Mouse (Mus musculus): ENCODE measurements around the gene Iars2. TPM values are rescaled to one million over a fixed set of nuclear protein-coding genes. Genes with fewer than 3 reads are reported as not detected.

The Iars2 gene
- 10 to 100 TPM; 35.2 to 43.2 TPM for total RNA-seq (2021)
- long read RNA-seq, experiment 1, full-length matches to known transcripts: 65 of 81 reads
- long read RNA-seq, experiment 1, partial matches to known transcripts: 10 of 81 reads
- long read RNA-seq, experiment 1, other reads (novel, unspliced or antisense): 6 of 81 reads
- long read RNA-seq, experiment 2, full-length matches to known transcripts: 52 of 70 reads
- long read RNA-seq, experiment 2, partial matches to known transcripts: 15 of 70 reads
- long read RNA-seq, experiment 2, other reads (novel, unspliced or antisense): 3 of 70 reads

DNA sequence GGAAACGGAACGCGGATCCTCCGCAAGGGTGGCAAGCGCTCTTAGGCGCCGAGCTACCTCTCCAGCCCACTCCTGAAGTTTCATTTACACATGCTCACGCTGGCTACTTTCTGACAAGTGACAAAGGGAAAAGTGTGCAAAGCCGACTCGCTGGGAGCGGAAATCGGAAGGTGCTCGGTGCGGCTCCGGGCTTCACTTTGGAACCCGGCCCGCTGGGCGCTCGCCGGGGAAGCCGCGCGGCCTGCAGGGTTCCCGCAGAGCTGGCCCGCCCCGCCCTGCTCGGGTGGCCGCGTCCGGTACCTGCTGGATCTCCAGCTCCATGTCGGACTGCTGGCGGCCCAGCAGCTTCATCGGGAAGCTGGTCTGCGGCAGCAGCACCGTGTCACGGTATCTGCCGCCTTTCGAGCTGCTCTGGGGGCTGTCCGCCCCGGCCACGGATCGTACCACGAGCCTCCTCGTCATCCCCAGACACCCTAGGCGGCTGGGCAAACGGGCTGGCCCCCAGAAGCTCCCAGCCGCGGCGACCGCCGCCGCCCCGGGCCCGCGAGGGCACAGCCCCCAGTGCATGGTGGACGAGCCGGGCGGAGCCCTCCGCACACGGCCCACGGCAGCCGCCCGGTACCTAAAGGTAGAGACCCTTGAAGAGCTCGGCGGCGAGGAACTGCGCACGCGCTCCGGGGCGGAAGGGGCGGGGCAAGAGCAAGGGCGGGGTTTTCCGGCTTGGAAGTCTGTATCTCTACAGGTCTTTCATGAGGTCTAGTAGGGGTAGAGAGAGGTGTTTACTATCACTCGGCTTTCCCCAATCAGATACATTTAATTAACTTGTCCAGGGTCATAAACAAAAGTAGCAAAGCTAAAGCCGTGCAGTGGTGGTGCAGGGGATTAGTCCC is at the start of gene Iars2:
Iars2 (minus strand) TSS at position 676 of the 890 bp plus-strand sequence.
- intact Hi-C loops (cut with DNase I): loop anchor here (2.0 kb wide), 1 partner anchor 34 kb away; the partner anchor contains the start of gene Eprs
- H3K4me3 ChIP-seq: peak within 1 kb of the TSS; percentile 92
- peak within 1 kb of the TSS; percentile 99 for H3K27ac ChIP-seq
- no peak for TF ChIP-seq CTCF (IDR thresholded peaks at IDR 0.05)
- peak; percentile 91 for DNase-seq

- no peak for TF ChIP-seq CTCF (IDR thresholded peaks at IDR 0.05)
- no peak for DNase-seq
- Histone ChIP-seq H3K4me3 (no peak overlapping the region), H3K27ac (peak overlapping the region; percentile 77)
- intact Hi-C loops (cut with DNase I): no loop called here
Measured at GRCm38 (mm10) chr1:185377429-185377828, 48.2 kb upstream of the Iars2 start.

DNA sequence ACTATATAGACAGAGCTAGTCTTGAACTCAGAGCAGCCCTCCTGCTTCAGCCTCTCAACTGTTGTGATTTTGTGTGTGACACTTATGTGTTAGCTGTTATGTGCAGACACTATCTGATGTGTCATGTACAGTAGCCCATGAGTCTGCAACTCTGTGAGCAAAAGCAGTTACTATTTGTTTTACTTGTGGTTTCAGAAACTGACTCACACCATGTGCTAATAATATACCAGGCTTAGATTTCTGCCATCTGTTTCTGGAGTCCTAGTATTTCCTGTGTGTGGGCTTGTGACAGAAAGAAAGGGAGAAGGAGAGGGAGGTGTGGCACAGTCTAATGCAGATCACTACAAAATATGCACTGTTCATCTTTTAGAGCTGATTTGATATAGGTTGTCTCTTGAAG is 47.2 kb upstream of the Iars2 start:
- TF ChIP-seq CTCF (IDR thresholded peaks at IDR 0.05): no peak
- intact Hi-C loops (cut with DNase I): no loop called here
- H3K4me3 ChIP-seq: no peak overlapping the region
- no peak for DNase-seq
- H3K27ac ChIP-seq: peak overlapping the region; percentile 77

DNA sequence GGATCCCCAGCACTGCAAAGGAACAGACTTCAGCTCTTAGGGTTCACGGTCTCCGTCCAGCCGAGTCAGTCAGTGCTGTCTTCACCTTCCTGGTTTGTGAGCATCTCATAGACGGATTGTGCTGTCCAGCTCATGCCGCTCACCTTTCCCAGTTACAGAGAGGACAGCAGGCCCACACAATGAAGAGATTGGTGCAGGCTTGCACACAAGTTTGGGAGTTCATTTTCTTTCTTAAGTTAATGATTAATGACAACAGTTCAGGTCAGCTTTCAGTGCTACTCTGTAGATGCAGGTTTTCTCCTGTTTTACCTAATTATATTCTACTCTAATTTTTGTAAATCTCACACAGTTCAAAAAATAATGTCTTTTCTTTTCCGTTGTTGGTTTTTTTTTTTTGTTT is 40.8 kb upstream of the Iars2 start:
- DNase-seq: no peak
- intact Hi-C loops (cut with DNase I): loop anchor here (5.0 kb wide), 1 partner anchor 37 kb away; no protein-coding TSS in a partner anchor
- Histone ChIP-seq H3K4me3 (no peak overlapping the region), H3K27ac (no peak overlapping the region)
- TF ChIP-seq CTCF (IDR thresholded peaks at IDR 0.05): no peak

DNA sequence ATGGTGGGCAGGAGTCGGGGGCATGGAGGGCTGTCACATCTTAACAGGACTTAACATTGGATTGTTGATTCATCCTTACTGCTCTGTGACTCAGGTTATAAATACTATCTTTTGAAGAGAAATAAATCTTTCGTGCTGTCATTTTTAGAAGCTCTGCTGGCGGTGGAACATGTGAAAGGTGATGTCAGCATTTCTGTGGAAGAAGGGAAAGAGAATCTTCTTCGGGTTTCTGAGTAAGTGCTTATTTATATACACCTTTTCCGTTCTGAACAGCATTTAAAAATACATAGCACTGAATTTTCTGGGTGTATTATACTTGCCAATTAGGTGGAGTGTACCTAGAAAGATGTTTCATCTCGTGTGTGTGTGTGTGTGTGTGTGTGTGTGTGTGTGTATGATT is 38.2 kb upstream of the Iars2 start:
- intact Hi-C loops (cut with DNase I): no loop called here
- Histone ChIP-seq H3K4me3 (peak overlapping the region; percentile 44), H3K27ac (peak overlapping the region; percentile 100)
- DNase-seq: no peak
- TF ChIP-seq CTCF (IDR thresholded peaks at IDR 0.05): no peak

DNA sequence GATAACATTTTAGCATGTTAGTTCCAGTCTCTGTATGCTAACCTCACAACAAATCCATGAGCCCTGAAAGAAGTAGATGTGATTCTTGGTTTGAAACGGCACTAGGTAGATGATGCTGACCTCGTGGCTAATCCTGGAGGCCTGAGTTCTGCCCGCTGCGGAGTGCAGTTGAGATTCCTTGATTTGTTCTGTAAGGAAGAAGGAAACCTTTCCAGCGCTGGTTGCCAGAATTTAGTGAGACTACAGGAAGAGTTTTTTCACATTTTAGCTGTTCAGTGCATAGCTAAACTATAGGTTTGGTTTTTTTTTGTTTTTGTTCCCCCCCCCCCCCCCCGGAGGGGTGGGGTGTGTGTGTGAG is 35.0 kb upstream of the Iars2 start:
- no peak for TF ChIP-seq CTCF (IDR thresholded peaks at IDR 0.05)
- Histone ChIP-seq H3K27ac (peak overlapping the region; percentile 100), H3K4me3 (peak overlapping the region; percentile 98)
- intact Hi-C loops (cut with DNase I): no loop called here
- no peak for DNase-seq

DNA sequence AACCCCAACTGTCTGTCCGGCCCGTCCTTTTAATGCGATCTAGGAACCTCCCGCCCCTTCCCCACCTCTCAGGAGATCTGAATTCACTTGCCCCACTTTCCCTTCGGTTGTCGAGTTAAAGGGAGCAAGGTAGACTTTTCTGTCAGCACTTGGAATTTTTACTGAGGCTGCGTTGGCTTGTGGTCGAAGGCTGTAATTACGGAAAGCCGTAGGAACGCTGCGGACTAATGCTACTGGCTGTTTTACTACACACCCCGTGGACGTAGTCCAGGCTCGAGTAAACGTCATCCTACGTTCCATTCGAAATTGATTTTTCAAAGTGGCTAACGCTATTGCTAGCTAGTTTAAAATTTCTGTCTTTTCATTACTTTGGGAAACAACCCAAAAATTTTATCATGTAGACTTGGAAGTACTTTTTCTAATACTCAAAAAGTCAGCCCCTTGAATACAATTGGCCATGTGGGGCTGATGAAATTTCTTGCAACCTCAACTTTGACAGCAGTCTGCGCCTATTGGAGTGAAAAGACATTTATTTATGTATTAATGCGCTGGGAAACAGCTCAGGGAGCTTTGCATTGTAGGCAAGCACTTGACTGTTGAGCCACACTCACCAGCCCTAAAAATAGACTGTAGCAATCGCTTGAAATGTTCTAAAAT is 34.5 kb upstream of the Iars2 start:
- no peak for TF ChIP-seq CTCF (IDR thresholded peaks at IDR 0.05)
- intact Hi-C loops (cut with DNase I): loop anchor here (2.0 kb wide), 1 partner anchor 35 kb away; the partner anchor contains the start of gene Iars2
- peak overlapping the region; percentile 98 for H3K4me3 ChIP-seq

DNA sequence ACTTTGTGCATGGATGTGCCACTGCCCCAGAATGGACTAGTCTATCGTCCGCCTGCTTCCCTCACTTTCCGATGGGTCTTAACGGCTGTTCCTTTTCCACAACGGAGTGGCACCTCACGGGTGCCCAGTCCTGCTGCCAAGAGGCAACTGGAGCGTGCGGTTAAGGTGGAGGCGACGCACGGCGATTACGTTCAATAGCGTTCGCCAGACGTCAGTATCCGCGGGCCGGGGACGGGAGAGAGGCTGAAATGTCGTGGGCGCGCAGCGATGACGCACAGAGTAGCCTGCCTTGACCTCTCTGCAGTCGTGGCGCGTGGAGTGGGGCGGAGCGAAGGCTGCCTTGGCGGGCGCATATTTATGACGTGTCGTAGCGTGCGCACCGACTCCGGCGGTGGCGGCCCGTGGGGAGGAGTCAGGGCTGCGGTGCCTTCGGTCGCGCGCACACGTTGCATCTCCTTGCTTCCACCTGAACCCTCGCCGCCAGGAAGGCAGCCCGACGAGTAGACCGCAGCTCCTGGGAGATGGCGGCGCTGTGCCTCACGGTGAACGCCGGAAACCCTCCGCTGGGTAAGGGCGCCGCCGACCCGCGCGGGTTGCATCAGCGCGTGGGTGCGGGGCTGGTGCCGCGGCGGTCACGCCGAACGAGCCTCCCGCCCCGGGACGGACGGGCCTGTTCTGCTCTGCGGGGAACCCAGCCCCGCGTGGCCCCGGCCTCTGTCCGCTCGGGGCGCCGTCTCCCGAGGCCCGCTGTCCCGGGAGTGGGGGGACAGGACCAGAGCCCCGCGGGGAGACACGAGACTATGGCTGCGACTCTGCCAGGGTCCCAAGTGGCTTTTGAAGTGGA is 33.7 kb upstream of the Iars2 start, which contains the start of gene Eprs:
Eprs (plus strand) TSS at position 368 of the 844 bp plus-strand sequence.
- TF ChIP-seq CTCF (IDR thresholded peaks at IDR 0.05): no peak
- DNase-seq: peak; percentile 99
- Histone ChIP-seq H3K27ac (peak within 1 kb of the TSS; percentile 100), H3K4me3 (peak within 1 kb of the TSS; percentile 98)
- intact Hi-C loops (cut with DNase I): loop anchor here (2.0 kb wide), 1 partner anchor 34 kb away; the partner anchor contains the start of gene Iars2

More for the DNA sequence above, 34.5 kb upstream of the Iars2 start:
- peak; percentile 75 for DNase-seq
- H3K27ac ChIP-seq: peak overlapping the region; percentile 100

- Histone ChIP-seq H3K27ac (no peak overlapping the region), H3K4me3 (no peak overlapping the region)
- no peak for TF ChIP-seq CTCF (IDR thresholded peaks at IDR 0.05)
- intact Hi-C loops (cut with DNase I): no loop called here
- no peak for DNase-seq
Measured at GRCm38 (mm10) chr1:185358211-185358610, 29.0 kb upstream of the Iars2 start.

- H3K4me3 ChIP-seq: no peak overlapping the region
- H3K27ac ChIP-seq: no peak overlapping the region
- DNase-seq: no peak
- no peak for TF ChIP-seq CTCF (IDR thresholded peaks at IDR 0.05)
- intact Hi-C loops (cut with DNase I): no loop called here
Measured at GRCm38 (mm10) chr1:185356246-185356645, 27.1 kb upstream of the Iars2 start.

- no peak overlapping the region for H3K4me3 ChIP-seq
- no peak overlapping the region for H3K27ac ChIP-seq
- intact Hi-C loops (cut with DNase I): no loop called here
- no peak for TF ChIP-seq CTCF (IDR thresholded peaks at IDR 0.05)
- DNase-seq: no peak
Measured at GRCm38 (mm10) chr1:185354731-185355130, 25.5 kb upstream of the Iars2 start.

- Histone ChIP-seq H3K4me3 (no peak overlapping the region), H3K27ac (no peak overlapping the region)
- intact Hi-C loops (cut with DNase I): no loop called here
- DNase-seq: no peak
- TF ChIP-seq CTCF (IDR thresholded peaks at IDR 0.05): no peak
Measured at GRCm38 (mm10) chr1:185353351-185353750, 24.2 kb upstream of the Iars2 start.
